Mouse (Mus musculus) hindbrain, postnatal 0 days (tissue): ENCODE measurements at regions not wholly inside any gene's neighbourhood (a gene's known extent, or its start where the extent isn't known, plus 50 kb on each side); places are given as distances from the start of the nearest gene placed in this dataset.

Source experiments
- ATAC-seq: fragments of 200-750 bp; cut with Nextera tagmentation; 2 replicates; pipeline ENCODE4 v1.8.0; 2017; ENCODE audit warnings: mild to moderate bottlenecking, moderate TSS enrichment, moderate library complexity
- DNase-seq: peaks from one replicate; pipeline ENCODE4 v3.0.0-alpha.2; 2015; ENCODE audit warnings: low spot score
- H3K27ac ChIP-seq: fragments of 300-500 bp; sonication (generic); 2 replicates; pipeline ENCODE4 v1.5.1; 2014; ENCODE audit warnings: mild to moderate bottlenecking
- H3K27me3 ChIP-seq: fragments of 300-500 bp; sonication (generic); 2 replicates; pipeline ENCODE4 v1.6.1; 2014; ENCODE audit warnings: low read length, mixed read lengths; ENCODE audit not compliant: insufficient read depth
- H3K36me3 ChIP-seq: fragments of 300-500 bp; sonication (generic); 2 replicates; pipeline ENCODE4 v1.6.1; 2014; ENCODE audit warnings: low read length, mixed read lengths; ENCODE audit not compliant: insufficient read depth
- H3K4me1 ChIP-seq: fragments of 300-500 bp; sonication (generic); 2 replicates; pipeline ENCODE4 v1.6.1; 2014; ENCODE audit warnings: antibody characterized with exemption, low read length, mixed read lengths; ENCODE audit not compliant: insufficient read depth
- H3K4me2 ChIP-seq: fragments of 300-500 bp; sonication (generic); 2 replicates; pipeline ENCODE4 v1.6.1; 2014; ENCODE audit warnings: low read depth, mild to moderate bottlenecking, low read length, moderate library complexity, mixed read lengths
- H3K4me3 ChIP-seq: fragments of 300-500 bp; sonication (generic); 2 replicates; pipeline ENCODE4 v1.5.1; 2014; ENCODE audit warnings: low read length
- H3K9ac ChIP-seq: fragments of 300-500 bp; sonication (generic); replicated peaks from 2 replicates; pipeline ENCODE4 v1.6.1; 2014; ENCODE audit warnings: mild to moderate bottlenecking, low read length, moderate library complexity, mixed read lengths
- H3K9me3 ChIP-seq: fragments of 300-500 bp; sonication (generic); 2 replicates; pipeline ENCODE4 v1.6.1; 2016; ENCODE audit warnings: low read length, mixed read lengths
- CTCF ChIP-seq: IDR thresholded peaks from 2 replicates; pipeline ENCODE4 v1.5.1; 2016; ENCODE audit warnings: antibody characterized with exemption, control low read depth, low read depth
- WGBS: fragments of 180-500 bp; shearing (Covaris S2); extraction: QIAGEN DNeasy Blood & Tissue Kit; methylation state at CpG from one replicate; pipeline ENCODE4 v1.1.7; 2014; 5-methylcytosine and 5-hydroxymethylcytosine counted together

DNA sequence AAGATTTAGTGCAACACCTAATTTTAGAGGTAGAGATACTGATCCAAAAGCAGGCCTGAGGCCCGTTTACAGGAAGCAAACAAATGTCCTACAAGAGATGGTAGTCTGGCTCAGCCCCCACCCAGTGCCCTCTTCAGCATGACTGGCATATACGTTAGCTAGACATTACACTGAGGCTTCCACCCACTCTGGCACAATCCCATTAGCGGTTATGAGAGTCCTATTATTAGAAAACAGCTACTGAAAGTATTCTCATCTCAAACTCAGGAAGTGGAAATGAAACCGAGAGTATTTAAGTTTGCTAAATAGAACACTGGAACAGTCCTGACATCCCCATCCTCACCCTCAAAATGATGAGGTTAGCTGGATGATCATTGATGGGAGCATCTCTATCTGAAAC, 192.3 kb upstream of the Nrp1 start:
- H3K4me3 ChIP-seq, result no peak overlapping the region
- no peak for TF ChIP-seq CTCF
- 78% methylated on average over 4 of the region's 4 CpGs for WGBS
- H3K27ac ChIP-seq, result no peak overlapping the region
- no peaks in the 10 kb centered on the region for H3K4me1 ChIP-seq
- H3K4me2 ChIP-seq, result no peak overlapping the region
- H3K27me3 ChIP-seq, result no peaks in the 10 kb centered on the region
- H3K36me3 ChIP-seq, result no peaks in the 10 kb centered on the region
- ATAC-seq (no peak), DNase-seq (no peak)
- no peaks in the 10 kb centered on the region for H3K9me3 ChIP-seq
- H3K9ac ChIP-seq, result no peak overlapping the region

- ATAC-seq, result no peak
- Histone ChIP-seq H3K4me1 (no peaks in the 10 kb centered on the region), H3K27me3 (no peaks in the 10 kb centered on the region), H3K4me3 (no peak overlapping the region), H3K9ac (no peak overlapping the region), H3K4me2 (no peak overlapping the region), H3K36me3 (no peaks in the 10 kb centered on the region), H3K9me3 (no peaks in the 10 kb centered on the region), H3K27ac (no peak overlapping the region)
- WGBS, result 50% methylated on average over 3 of the region's 3 CpGs
- DNase-seq, result no peak
- TF ChIP-seq CTCF, result no peak
Measured at GRCm38 (mm10) chr8:128168819-128169218, 189.6 kb upstream of the Nrp1 start.

DNA sequence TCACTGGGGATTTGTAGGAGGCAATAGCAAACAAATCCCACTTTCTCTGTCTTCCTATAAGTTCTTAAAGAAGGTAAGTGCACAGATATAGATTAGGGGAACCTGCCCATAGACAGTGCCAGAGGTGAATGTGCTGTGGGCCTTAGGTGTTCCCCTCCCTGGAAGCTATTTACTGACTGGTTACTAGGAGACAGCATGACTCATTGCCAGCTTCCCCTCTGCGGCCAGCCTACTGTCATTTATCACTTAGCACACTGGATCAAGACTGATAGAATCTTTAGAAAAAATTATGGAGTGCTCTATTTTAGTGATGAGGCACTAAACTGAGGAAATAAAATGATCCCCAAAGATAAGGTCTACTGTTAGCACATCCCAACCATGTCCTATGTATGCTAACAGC, 187.3 kb upstream of the Nrp1 start:
- Histone ChIP-seq H3K4me3 (no peak overlapping the region), H3K27me3 (no peaks in the 10 kb centered on the region), H3K36me3 (no peaks in the 10 kb centered on the region), H3K27ac (no peak overlapping the region), H3K4me2 (no peak overlapping the region), H3K9me3 (no peaks in the 10 kb centered on the region), H3K4me1 (no peaks in the 10 kb centered on the region), H3K9ac (no peak overlapping the region)
- DNase-seq (no peak), ATAC-seq (no peak)
- no peak for TF ChIP-seq CTCF
- WGBS, result 38% methylated on average over 1 of the region's 1 CpGs

DNA sequence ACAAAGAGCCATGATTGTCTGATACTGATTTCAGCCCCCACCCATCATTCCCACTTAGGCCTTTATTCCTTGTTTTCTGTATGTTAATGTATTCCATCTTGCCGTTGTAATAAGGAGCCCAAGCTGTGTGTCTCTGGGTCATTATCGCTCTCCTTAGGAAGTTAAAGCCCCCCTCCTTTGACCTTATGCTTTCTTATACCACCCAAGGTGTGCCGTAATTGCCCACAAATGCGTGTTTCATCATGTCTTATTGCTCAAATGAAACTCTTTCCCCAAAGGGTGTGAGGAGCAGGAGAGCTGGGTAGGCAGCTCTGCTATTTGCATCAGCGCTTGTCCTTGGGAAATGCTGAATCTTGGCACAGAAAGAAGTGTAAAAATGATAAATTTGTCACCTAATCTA, 178.2 kb upstream of the Nrp1 start:
- Histone ChIP-seq H3K9ac (no peak overlapping the region), H3K27me3 (no peaks in the 10 kb centered on the region), H3K27ac (no peak overlapping the region), H3K4me3 (no peak overlapping the region), H3K4me1 (no peaks in the 10 kb centered on the region), H3K36me3 (no peaks in the 10 kb centered on the region), H3K4me2 (no peak overlapping the region), H3K9me3 (no peaks in the 10 kb centered on the region)
- TF ChIP-seq CTCF, result no peak
- 55% methylated on average over 5 of the region's 5 CpGs for WGBS
- DNase-seq, result peak; percentile 14
- ATAC-seq, result no peak

DNA sequence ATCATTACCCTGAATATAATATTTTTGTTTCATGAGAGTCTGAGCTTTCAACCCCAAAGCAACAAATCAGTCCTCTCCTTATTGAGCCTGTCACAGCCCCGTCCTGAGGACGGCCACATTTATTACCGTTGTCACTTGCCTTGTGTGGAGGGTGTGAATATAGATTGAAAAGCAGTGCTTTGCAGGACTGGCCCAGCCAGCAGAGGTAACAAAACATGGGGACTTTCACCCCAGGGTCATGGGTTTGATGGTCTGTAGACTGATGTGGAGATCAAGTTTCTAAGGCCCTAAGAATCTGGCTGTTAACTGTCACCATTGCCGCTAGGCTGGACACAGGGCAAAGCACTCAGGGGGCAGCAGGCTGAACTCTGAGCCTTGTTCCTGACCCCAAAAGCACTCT, 175.3 kb upstream of the Nrp1 start:
- no peak overlapping the region for H3K4me2 ChIP-seq
- no peak for TF ChIP-seq CTCF
- no peaks in the 10 kb centered on the region for H3K36me3 ChIP-seq
- no peaks in the 10 kb centered on the region for H3K27me3 ChIP-seq
- H3K4me3 ChIP-seq, result no peak overlapping the region
- no peak overlapping the region for H3K27ac ChIP-seq
- 63% methylated on average over 4 of the region's 4 CpGs for WGBS
- no peak overlapping the region for H3K9ac ChIP-seq
- DNase-seq (no peak), ATAC-seq (no peak)
- H3K4me1 ChIP-seq, result no peaks in the 10 kb centered on the region
- H3K9me3 ChIP-seq, result no peaks in the 10 kb centered on the region

- ATAC-seq (no peak), DNase-seq (no peak)
- no peak overlapping the region for H3K9ac ChIP-seq
- no peak for TF ChIP-seq CTCF
- H3K27ac ChIP-seq, result no peak overlapping the region
- no peaks in the 10 kb centered on the region for H3K36me3 ChIP-seq
- 82% methylated on average over 6 of the region's 6 CpGs for WGBS
- H3K4me3 ChIP-seq, result no peak overlapping the region
- H3K9me3 ChIP-seq, result no peaks in the 10 kb centered on the region
- H3K4me1 ChIP-seq, result no peaks in the 10 kb centered on the region
- H3K4me2 ChIP-seq, result no peak overlapping the region
- H3K27me3 ChIP-seq, result no peaks in the 10 kb centered on the region
Measured at GRCm38 (mm10) chr8:128188321-128188720, 170.1 kb upstream of the Nrp1 start.

GRCm38 (mm10) chr8:128193293-128193887, 165.0 kb upstream of the Nrp1 start:
- H3K4me3 ChIP-seq, result no peak overlapping the region
- TF ChIP-seq CTCF, result no peak
- WGBS, result 73% methylated on average over 3 of the region's 3 CpGs

More at GRCm38 (mm10) chr8:128193293-128193887, 165.0 kb upstream of the Nrp1 start:
- H3K27me3 ChIP-seq, result no peaks in the 10 kb centered on the region
- H3K4me1 ChIP-seq, result no peaks in the 10 kb centered on the region
- H3K9me3 ChIP-seq, result no peaks in the 10 kb centered on the region
- DNase-seq, result no peak
- no peak overlapping the region for H3K9ac ChIP-seq
- H3K4me2 ChIP-seq, result no peak overlapping the region
- H3K36me3 ChIP-seq, result no peaks in the 10 kb centered on the region
- ATAC-seq, result no peak
- H3K27ac ChIP-seq, result no peak overlapping the region
